Mouse (Mus musculus) adrenal gland, adult 8-10 months (tissue): ENCODE data around the gene Sema7a. TPM values are rescaled to one million over a fixed set of nuclear protein-coding genes. Genes with fewer than 3 reads are reported as not detected.
A peak's percentile ranks its signal among the peaks of the same experiment; 100 is the strongest.

Experiments
- DNase-seq: peaks from one replicate; pipeline ENCODE4 v3.0.0; 2022
- total RNA-seq, 4 experiments: library from RNA; stranded (reverse); gene quantifications; 2 replicates each; pipeline ENCODE4 v1.2.4; 2022

The Sema7a gene
- total RNA-seq = 10 to 100 TPM in 3 of 4 experiments, 1 to 10 TPM in 1; 9.5 to 23.8 (median 17.6) TPM

- DNase-seq = peak; percentile 54
These were observed at the start of gene Sema7a for GRCm38 (mm10) chr9:57939431-57940348. Gene Sema7a, plus strand, starts transcription at chr9:57940112.

DNA sequence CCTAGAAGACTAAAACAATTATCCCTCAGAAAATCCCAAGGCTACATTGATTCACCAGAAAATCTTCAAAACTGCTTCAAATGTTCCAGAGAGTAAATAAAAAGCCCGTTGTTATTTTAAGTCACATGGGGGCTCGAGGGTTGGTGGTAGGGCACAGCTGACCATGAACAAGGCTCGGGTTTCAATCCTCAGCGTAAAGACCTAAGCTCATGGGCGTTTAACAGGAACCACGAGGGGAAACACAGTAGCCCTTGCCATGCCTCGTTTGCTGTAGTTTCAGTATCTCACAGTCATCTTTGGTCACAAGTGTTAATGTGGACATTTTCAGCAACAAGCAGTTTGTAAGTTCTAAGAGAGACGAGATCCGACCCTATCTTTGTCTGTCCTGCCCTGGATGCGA, 39.4 kb upstream of the Sema7a start:
- DNase-seq = no peak

GRCm38 (mm10) chr9:57901197-57901596, 38.7 kb upstream of the Sema7a start:
- no peak for DNase-seq

GRCm38 (mm10) chr9:57901601-57902000, 38.3 kb upstream of the Sema7a start:
- DNase-seq = no peak

- no peak for DNase-seq
These were observed 37.8 kb upstream of the Sema7a start for GRCm38 (mm10) chr9:57902132-57902531.

- no peak for DNase-seq
These were observed 36.2 kb upstream of the Sema7a start for GRCm38 (mm10) chr9:57903589-57904249.

DNA sequence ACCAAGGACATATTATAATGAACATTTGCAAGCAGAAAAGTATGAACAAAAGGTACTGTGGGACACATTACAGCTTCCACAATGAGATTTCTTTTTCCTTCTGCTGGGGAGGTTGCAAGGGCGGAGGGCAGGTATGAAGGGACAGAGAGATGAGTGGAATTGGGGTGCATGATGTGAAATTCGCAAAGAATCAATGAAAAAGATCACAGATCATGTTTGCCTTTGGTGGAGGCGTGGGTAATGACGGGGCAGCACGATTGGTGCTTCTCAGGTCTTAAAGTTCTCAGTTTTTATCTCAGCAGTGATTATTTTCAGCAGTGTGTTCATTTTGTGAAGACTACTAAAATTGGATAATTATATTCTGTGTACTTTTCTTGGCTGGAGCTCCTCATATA, 35.7 kb upstream of the Sema7a start:
- DNase-seq = no peak

DNA sequence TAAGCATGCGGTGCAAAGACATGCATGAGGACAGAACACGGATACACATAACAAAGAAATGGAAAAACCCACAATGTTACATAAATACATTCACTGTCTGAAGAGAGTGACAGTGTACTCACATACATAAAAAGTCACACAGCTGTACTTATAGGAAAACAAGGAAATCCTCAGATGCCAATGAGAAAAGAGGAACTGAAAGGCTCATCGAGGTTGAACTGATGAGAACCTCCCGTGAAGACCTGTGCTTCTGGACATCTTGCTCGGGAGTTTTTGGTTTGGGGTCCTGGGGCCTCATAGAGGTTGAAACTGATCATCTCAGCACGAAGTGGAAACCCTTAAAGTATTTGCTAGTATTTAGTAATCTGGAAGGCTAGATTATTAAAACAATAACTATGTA, 32.7 kb upstream of the Sema7a start:
- no peak for DNase-seq

- peak; percentile 91 for DNase-seq
These were observed 29.4 kb upstream of the Sema7a start, which contains the start of gene Ubl7 for GRCm38 (mm10) chr9:57910254-57911160. Gene Ubl7, plus strand, starts transcription at chr9:57910979.

DNA sequence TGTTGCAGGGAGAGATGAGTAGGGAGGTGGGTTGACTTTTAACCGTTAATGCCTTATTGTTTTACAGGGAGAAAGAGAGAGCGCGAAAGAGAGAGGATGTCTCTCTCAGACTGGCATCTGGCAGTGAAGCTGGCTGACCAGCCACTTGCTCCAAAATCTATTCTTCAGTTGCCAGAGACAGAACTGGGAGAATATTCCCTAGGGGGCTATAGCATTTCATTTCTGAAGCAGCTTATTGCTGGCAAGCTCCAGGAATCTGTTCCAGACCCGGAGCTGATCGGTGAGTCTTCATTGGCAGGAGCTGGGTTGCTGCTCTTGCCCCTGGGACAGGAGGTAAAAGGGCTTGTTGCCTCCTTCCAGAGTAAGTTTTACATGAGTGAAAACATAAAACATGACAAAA, 27.3 kb upstream of the Sema7a start:
- DNase-seq = no peak

DNA sequence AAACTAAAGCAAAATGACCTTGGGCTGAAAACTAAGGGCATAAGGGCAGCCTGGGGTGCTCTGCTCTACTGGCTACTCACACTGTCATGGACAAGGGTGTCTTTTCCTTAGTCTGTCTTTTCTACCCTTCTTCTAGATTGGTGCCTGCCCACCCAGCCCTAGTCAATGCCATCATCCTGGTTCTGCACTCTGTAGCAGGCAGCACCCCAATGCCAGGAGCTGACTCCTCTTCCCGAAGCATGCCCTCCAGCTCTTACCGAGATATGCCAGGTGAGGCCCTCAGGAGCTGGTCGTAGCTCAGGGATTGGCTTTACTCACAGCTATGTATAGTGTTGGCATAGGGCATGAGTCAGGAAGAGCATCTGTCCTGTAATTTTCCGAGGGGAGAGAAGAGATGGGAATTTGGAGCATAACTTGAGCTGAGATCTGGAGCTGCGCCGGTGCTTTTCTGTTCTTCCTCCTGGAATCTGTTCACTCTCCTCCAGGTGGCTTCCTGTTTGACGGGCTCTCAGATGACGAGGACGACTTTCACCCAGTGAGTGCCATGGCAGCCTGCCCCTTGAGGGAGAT, 18.3 kb upstream of the Sema7a start:
- DNase-seq = no peak

- DNase-seq = no peak
These were observed 17.5 kb upstream of the Sema7a start for GRCm38 (mm10) chr9:57922381-57922780.

DNA sequence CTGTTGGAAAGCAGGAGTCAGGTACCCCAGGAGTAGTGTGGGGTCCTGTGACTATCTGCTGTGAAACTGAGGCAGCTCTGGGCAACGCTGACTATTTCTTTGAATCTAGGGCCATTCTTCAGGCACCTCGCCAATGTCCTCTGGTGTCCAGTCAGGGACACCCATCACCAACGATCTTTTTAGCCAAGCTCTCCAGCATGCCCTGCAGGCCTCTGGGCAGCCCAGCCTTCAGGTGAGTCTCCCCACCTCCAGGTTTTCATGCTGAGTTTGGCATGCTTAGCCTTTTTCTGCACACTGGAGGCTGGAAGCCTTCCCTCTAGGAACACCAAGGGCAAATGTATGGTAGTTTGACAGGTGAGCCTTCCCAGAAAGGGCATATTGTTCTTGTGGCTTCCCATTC, 16.9 kb upstream of the Sema7a start:
- no peak for DNase-seq

GRCm38 (mm10) chr9:57931166-57931767, 8.6 kb upstream of the Sema7a start:
- DNase-seq = no peak

- no peak for DNase-seq
These were observed 7.7 kb upstream of the Sema7a start for GRCm38 (mm10) chr9:57932253-57932652.

GRCm38 (mm10) chr9:57932831-57933602, 6.9 kb upstream of the Sema7a start:
- DNase-seq = no peak

DNA sequence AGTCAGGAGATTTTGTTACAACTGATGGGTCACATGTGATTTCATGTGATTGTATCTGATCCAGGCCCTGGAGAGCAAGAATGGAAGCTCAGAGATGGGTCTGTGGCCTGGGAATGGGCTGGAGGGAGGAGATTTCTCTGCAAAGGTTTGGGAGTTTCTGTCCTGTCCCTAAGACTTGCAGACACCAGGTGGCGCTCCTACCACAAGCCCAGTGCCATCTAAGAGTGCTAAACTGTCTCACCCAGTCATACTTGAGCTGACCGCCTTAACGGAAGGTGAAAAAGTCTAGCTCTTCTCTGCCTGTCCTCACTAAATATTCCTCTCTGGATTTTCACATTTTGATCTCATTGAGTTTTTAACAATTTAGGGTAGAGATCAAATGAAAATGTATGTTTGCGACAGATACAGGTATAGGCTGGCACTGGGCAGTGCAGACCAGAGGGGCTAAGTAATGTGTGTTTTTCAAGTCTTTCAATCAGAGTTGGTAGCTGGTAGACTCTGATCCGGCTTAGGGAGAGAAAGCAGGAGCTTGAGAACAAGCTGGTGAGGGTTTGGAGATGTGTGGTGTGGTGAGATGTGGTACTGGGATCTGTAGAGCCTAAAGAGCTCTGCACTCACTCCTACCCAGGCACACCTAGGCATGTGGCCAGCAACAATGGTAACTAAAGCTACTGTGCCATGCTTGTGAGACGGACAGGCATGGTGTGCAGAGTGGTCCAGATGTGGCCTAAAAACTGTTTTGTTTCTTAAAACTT, 4.1 kb upstream of the Sema7a start:
- DNase-seq = peak; percentile 75

- DNase-seq = no peak
These were observed 2.7 kb upstream of the Sema7a start for GRCm38 (mm10) chr9:57937171-57937570.

DNA sequence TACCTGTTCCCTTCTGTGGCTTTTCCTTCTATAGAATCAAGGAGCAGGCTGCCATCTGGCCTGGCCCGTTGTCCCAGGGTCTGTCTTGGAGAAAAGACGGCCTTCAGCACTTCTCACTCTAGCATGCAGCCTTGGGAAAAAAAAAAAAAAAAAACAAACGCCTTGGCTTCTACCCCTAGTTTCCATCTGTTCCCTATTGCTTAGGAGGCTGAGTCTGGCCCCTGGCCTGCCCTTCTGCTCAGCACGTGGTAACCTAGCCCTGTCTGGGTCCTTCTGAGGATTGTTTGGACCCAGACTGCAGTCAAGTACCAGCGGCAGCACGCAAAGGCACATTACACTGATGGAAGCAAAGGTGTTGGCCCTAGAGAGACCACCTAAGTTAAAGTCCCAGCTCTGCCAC, 2.3 kb upstream of the Sema7a start:
- no peak for DNase-seq
